Mouse (Mus musculus) midbrain, embryonic 15.5 days (tissue): ENCODE data around the gene Bbs2. TPM values are rescaled to one million over a fixed set of nuclear protein-coding genes. Genes with fewer than 3 reads are reported as not detected.
A peak's percentile ranks its signal among the peaks of the same experiment; 100 is the strongest.
"Not testable (repeated sequence)": the region's sequence is repeated elsewhere in the genome, so short reads cannot be mapped to it uniquely, and the experiment has no call there.

Source experiments
- ATAC-seq: fragments of 200-750 bp; cut with Nextera tagmentation; replicated peaks from 2 replicates; pipeline ENCODE4 v1.8.0; 2017; ENCODE audit warnings: moderate TSS enrichment
- H3K27ac ChIP-seq: fragments of 300-500 bp; sonication (generic); 2 replicates; pipeline ENCODE4 v1.5.1; 2015; ENCODE audit warnings: mild to moderate bottlenecking, inconsistent platforms
- H3K27me3 ChIP-seq: fragments of 300-500 bp; sonication (generic); replicated peaks from 2 replicates; pipeline ENCODE4 v1.6.1; 2015; ENCODE audit warnings: inconsistent platforms
- H3K36me3 ChIP-seq: fragments of 300-500 bp; sonication (generic); replicated peaks from 2 replicates; pipeline ENCODE4 v1.6.1; 2015; ENCODE audit warnings: inconsistent platforms
- H3K4me1 ChIP-seq: fragments of 300-500 bp; sonication (generic); 2 replicates; pipeline ENCODE4 v1.6.1; 2015; ENCODE audit warnings: inconsistent platforms
- H3K4me2 ChIP-seq: fragments of 300-500 bp; sonication (generic); 2 replicates; pipeline ENCODE4 v1.6.1; 2015; ENCODE audit warnings: inconsistent platforms, mild to moderate bottlenecking, moderate library complexity
- H3K4me3 ChIP-seq: fragments of 300-500 bp; sonication (generic); 2 replicates; pipeline ENCODE4 v1.5.1; 2015; ENCODE audit warnings: mild to moderate bottlenecking, inconsistent platforms
- H3K9ac ChIP-seq: fragments of 300-500 bp; sonication (generic); 2 replicates; pipeline ENCODE4 v1.6.1; 2015; ENCODE audit warnings: mild to moderate bottlenecking, inconsistent platforms
- H3K9me3 ChIP-seq: fragments of 300-500 bp; sonication (generic); 2 replicates; pipeline ENCODE4 v1.6.1; 2016; ENCODE audit warnings: inconsistent platforms
- whole genome bisulfite sequencing: fragments of 180-500 bp; shearing (Covaris S2); methylation state at CpG from one replicate; pipeline ENCODE4 v1.1.7; 2015; ENCODE audit warnings: mixed read lengths; 5-methylcytosine and 5-hydroxymethylcytosine counted together
- polyA plus RNA-seq: library from polyadenylated mRNA; unstranded; fragments of >200 nt; fragmentation: Nextera tagmentation; extraction: Ambion mirVana; gene quantifications from 2 replicates; pipeline ENCODE4 v1.2.1, GENCODE M21; 2015

Gene Bbs2
- polyA plus RNA-seq, 1 experiment from 2014 or later: 26.9 TPM

- H3K27ac ChIP-seq: no peak overlapping the region
- ATAC-seq: no peak
These were observed 10.8 kb downstream of the Bbs2 start for GRCm38 (mm10) chr8:94087964-94088363.

GRCm38 (mm10) chr8:94076461-94077192, 22.1 kb downstream of the Bbs2 start:
- 84% methylated on average over 12 of the region's 12 CpGs for WGBS
- Histone ChIP-seq H3K27ac (no peak overlapping the region), H3K4me1 (no peaks in the 10 kb centered on the region), H3K9me3 (no peaks in the 10 kb centered on the region), H3K4me2 (no peak overlapping the region), H3K27me3 (no peaks in the 10 kb centered on the region), H3K9ac (no peak overlapping the region), H3K36me3 (0 out of 2 replicates have a peak, but pooled peaks cover 21% of the 10 kb centered on the region), H3K4me3 (no peak overlapping the region)
- ATAC-seq: no peak

More at GRCm38 (mm10) chr8:94087964-94088363, 10.8 kb downstream of the Bbs2 start:
- Histone ChIP-seq H3K36me3 (peaks cover 16% of the 10 kb centered on the region), H3K9ac (no peak overlapping the region), H3K4me3 (no peak overlapping the region), H3K9me3 (no peaks in the 10 kb centered on the region), H3K4me1 (no peaks in the 10 kb centered on the region), H3K27me3 (no peaks in the 10 kb centered on the region), H3K4me2 (no peak overlapping the region)
- WGBS: 82% methylated on average over 9 of the region's 9 CpGs

- no peak for ATAC-seq
- WGBS: 93% methylated on average over 7 of the region's 7 CpGs
- H3K27me3 ChIP-seq: no peaks in the 10 kb centered on the region
- peaks cover 31% of the 10 kb centered on the region for H3K36me3 ChIP-seq
- H3K4me2 ChIP-seq: no peak overlapping the region
- no peak overlapping the region for H3K9ac ChIP-seq
- H3K27ac ChIP-seq: no peak overlapping the region
- H3K4me1 ChIP-seq: no peaks in the 10 kb centered on the region
- no peak overlapping the region for H3K4me3 ChIP-seq
- H3K9me3 ChIP-seq: no peaks in the 10 kb centered on the region
These were observed 29.9 kb downstream of the Bbs2 start for GRCm38 (mm10) chr8:94068793-94069192.

GRCm38 (mm10) chr8:94066121-94066863, 32.4 kb downstream of the Bbs2 start:
- Histone ChIP-seq H3K4me2 (no peak overlapping the region), H3K27me3 (no peaks in the 10 kb centered on the region), H3K9ac (no peak overlapping the region), H3K4me3 (no peak overlapping the region), H3K9me3 (no peaks in the 10 kb centered on the region), H3K27ac (no peak overlapping the region), H3K4me1 (no peaks in the 10 kb centered on the region), H3K36me3 (peaks cover 36% of the 10 kb centered on the region)
- ATAC-seq: 0 out of 2 replicates have a peak, but pooled peaks have one; percentile 48
- 19% methylated on average over 11 of the region's 11 CpGs for WGBS

GRCm38 (mm10) chr8:94057157-94057854, 41.4 kb downstream of the Bbs2 start:
- Histone ChIP-seq H3K4me2 (no peak overlapping the region), H3K27me3 (no peaks in the 10 kb centered on the region), H3K27ac (no peak overlapping the region), H3K4me1 (no peaks in the 10 kb centered on the region), H3K9me3 (no peaks in the 10 kb centered on the region), H3K9ac (no peak overlapping the region), H3K4me3 (no peak overlapping the region), H3K36me3 (peaks cover 41% of the 10 kb centered on the region; the same call in 1 of the 2 replicates)
- no peak for ATAC-seq
- 54% methylated on average over 6 of the region's 6 CpGs for WGBS

- no peaks in the 10 kb centered on the region for H3K27me3 ChIP-seq
- ATAC-seq: no peak
- H3K9ac ChIP-seq: no peak overlapping the region
- peaks cover 29% of the 10 kb centered on the region; the same call in 1 of the 2 replicates for H3K36me3 ChIP-seq
- H3K4me1 ChIP-seq: no peaks in the 10 kb centered on the region
- no peak overlapping the region for H3K4me2 ChIP-seq
- no peak overlapping the region for H3K4me3 ChIP-seq
- 91% methylated on average over 12 of the region's 12 CpGs for WGBS
- no peaks in the 10 kb centered on the region for H3K9me3 ChIP-seq
- no peak overlapping the region for H3K27ac ChIP-seq
These were observed 46.0 kb downstream of the Bbs2 start for GRCm38 (mm10) chr8:94052696-94053095.

- no peak overlapping the region for H3K9ac ChIP-seq
- H3K9me3 ChIP-seq: no peaks in the 10 kb centered on the region
- no peaks in the 10 kb centered on the region for H3K4me1 ChIP-seq
- H3K27me3 ChIP-seq: no peaks in the 10 kb centered on the region
- WGBS: 90% methylated on average over 2 of the region's 2 CpGs
- H3K36me3 ChIP-seq: peaks cover 15% of the 10 kb centered on the region; the same call in 1 of the 2 replicates
- H3K4me2 ChIP-seq: no peak overlapping the region
- H3K27ac ChIP-seq: no peak overlapping the region
- no peak for ATAC-seq
- no peak overlapping the region for H3K4me3 ChIP-seq
These were observed 50.9 kb downstream of the Bbs2 start for GRCm38 (mm10) chr8:94047845-94048244.

- no peaks in the 10 kb centered on the region for H3K27me3 ChIP-seq
- no peaks in the 10 kb centered on the region for H3K36me3 ChIP-seq
- peak overlapping the region; percentile 75 for H3K4me2 ChIP-seq
- WGBS: 7% methylated on average over 15 of the region's 15 CpGs
- peak overlapping the region; percentile 79; the same call in 1 of the 2 replicates for H3K27ac ChIP-seq
- peaks cover 40% of the 10 kb centered on the region for H3K4me1 ChIP-seq
- peak overlapping the region; percentile 67 for H3K9ac ChIP-seq
- no peak for ATAC-seq
- peak overlapping the region; percentile 98 for H3K4me3 ChIP-seq
- no peaks in the 10 kb centered on the region for H3K9me3 ChIP-seq
These were observed 60.9 kb downstream of the Bbs2 start for GRCm38 (mm10) chr8:94037806-94038205.

- Histone ChIP-seq H3K9me3 (no peaks in the 10 kb centered on the region), H3K4me2 (peak within 1 kb of the TSS; percentile 83), H3K4me3 (peak within 1 kb of the TSS; percentile 98), H3K9ac (peak within 1 kb of the TSS; percentile 74), H3K36me3 (no peaks in the 10 kb centered on the region), H3K27ac (peak within 1 kb of the TSS; percentile 81), H3K27me3 (no peaks in the 10 kb centered on the region), H3K4me1 (peaks cover 40% of the 10 kb centered on the region)
- 0% methylated on average over 39 of the region's 41 CpGs for WGBS
- ATAC-seq: peak; percentile 99
These were observed 61.7 kb downstream of the Bbs2 start, which contains the start of the genes Nudt21 and Ogfod1 for GRCm38 (mm10) chr8:94036944-94037524. Nudt21 (minus strand) TSS chr8:94037031. Ogfod1 (plus strand) TSS chr8:94037198.

GRCm38 (mm10) chr8:94036541-94036940, 62.2 kb downstream of the Bbs2 start:
- H3K36me3 ChIP-seq, H3K27me3 ChIP-seq, H3K9me3 ChIP-seq: not testable (repeated sequence)
- ATAC-seq: peak; percentile 92
- peak overlapping the region; percentile 83 for H3K4me2 ChIP-seq
- peak overlapping the region; percentile 81 for H3K27ac ChIP-seq
- H3K4me3 ChIP-seq: peak overlapping the region; percentile 98
- under 1% methylated on average over 22 of the region's 32 CpGs for WGBS
- peak overlapping the region; percentile 74 for H3K9ac ChIP-seq
- H3K4me1 ChIP-seq: peaks cover 40% of the 10 kb centered on the region

- H3K4me3 ChIP-seq: peak overlapping the region; percentile 98
- no peak for ATAC-seq
- no peak overlapping the region for H3K27ac ChIP-seq
- H3K4me2 ChIP-seq: peak overlapping the region; percentile 83
- H3K9ac ChIP-seq: 0 out of 2 replicates have a peak overlapping the region, but pooled peaks have one; percentile 12
- H3K27me3 ChIP-seq: no peaks in the 10 kb centered on the region
- 0 out of 2 replicates have a peak, but pooled peaks cover 6% of the 10 kb centered on the region for H3K36me3 ChIP-seq
- no peaks in the 10 kb centered on the region for H3K9me3 ChIP-seq
- 61% methylated on average over 5 of the region's 5 CpGs for WGBS
- H3K4me1 ChIP-seq: peaks cover 40% of the 10 kb centered on the region
These were observed 63.5 kb downstream of the Bbs2 start for GRCm38 (mm10) chr8:94035200-94035599.
